Mouse (Mus musculus): ENCODE results near the gene Ccl17. TPM values are rescaled to one million over a fixed set of nuclear protein-coding genes. Genes with fewer than 3 reads are reported as not detected.

Gene Ccl17
- polyA plus RNA-seq, 1 experiment from 2014 or later, result not detected

- ATAC-seq (replicated peaks; ENCODE audit: low FRiP score), result no peak
- H3K9ac ChIP-seq (ENCODE audit: low read length), result no peak overlapping the region
- no peak overlapping the region for H3K4me3 ChIP-seq (ENCODE audit: low read depth, low read length)
- WGBS, result 81% methylated on average over 10 of the region's 10 CpGs
- DNase-seq (ENCODE audit: low spot score), result no peak
- H3K27ac ChIP-seq (ENCODE audit: low read depth, low read length), result no peak overlapping the region
- H3K4me2 ChIP-seq (ENCODE audit: low read depth, low read length, severe bottlenecking), result no peak overlapping the region
- H3K9me3 ChIP-seq (ENCODE audit: control insufficient read depth, low read length), result no peaks in the 10 kb centered on the region
- peaks cover 10% of the 10 kb centered on the region for H3K4me1 ChIP-seq (replicated peaks; ENCODE audit: control insufficient read depth, insufficient read depth, low read length)
- no peaks in the 10 kb centered on the region; the same call in 1 of the 2 replicates for H3K27me3 ChIP-seq (ENCODE audit: control insufficient read depth, insufficient read depth, low read length)
- no peaks in the 10 kb centered on the region for H3K36me3 ChIP-seq (ENCODE audit: control insufficient read depth, insufficient read depth, low read length)
These were observed 32.2 kb upstream of the Ccl17 start for GRCm38 (mm10) chr8:94778036-94778435.

- 70% methylated on average over 5 of the region's 5 CpGs for WGBS
- Histone ChIP-seq H3K4me2 (ENCODE audit: low read depth, low read length, severe bottlenecking) (no peak overlapping the region), H3K4me3 (ENCODE audit: low read depth, low read length) (no peak overlapping the region), H3K9ac (ENCODE audit: low read length) (no peak overlapping the region), H3K9me3 (ENCODE audit: control insufficient read depth, low read length) (no peaks in the 10 kb centered on the region), H3K4me1 (replicated peaks; ENCODE audit: control insufficient read depth, insufficient read depth, low read length) (peaks cover 8% of the 10 kb centered on the region), H3K27ac (ENCODE audit: low read depth, low read length) (no peak overlapping the region), H3K27me3 (ENCODE audit: control insufficient read depth, insufficient read depth, low read length) (no peaks in the 10 kb centered on the region), H3K36me3 (ENCODE audit: control insufficient read depth, insufficient read depth, low read length) (no peaks in the 10 kb centered on the region)
- ATAC-seq (replicated peaks; ENCODE audit: low FRiP score) (no peak), DNase-seq (ENCODE audit: low spot score) (no peak)
These were observed 31.8 kb upstream of the Ccl17 start for GRCm38 (mm10) chr8:94778473-94778872.

- WGBS, result 80% methylated on average over 10 of the region's 10 CpGs
- Histone ChIP-seq H3K27ac (ENCODE audit: low read depth, low read length) (no peak overlapping the region), H3K4me3 (ENCODE audit: low read depth, low read length) (no peak overlapping the region), H3K27me3 (ENCODE audit: control insufficient read depth, insufficient read depth, low read length) (no peaks in the 10 kb centered on the region), H3K36me3 (ENCODE audit: control insufficient read depth, insufficient read depth, low read length) (no peaks in the 10 kb centered on the region), H3K9ac (ENCODE audit: low read length) (no peak overlapping the region), H3K4me2 (ENCODE audit: low read depth, low read length, severe bottlenecking) (no peak overlapping the region), H3K4me1 (replicated peaks; ENCODE audit: control insufficient read depth, insufficient read depth, low read length) (peaks cover 2% of the 10 kb centered on the region), H3K9me3 (ENCODE audit: control insufficient read depth, low read length) (no peaks in the 10 kb centered on the region)
- DNase-seq (ENCODE audit: low spot score) (no peak), ATAC-seq (replicated peaks; ENCODE audit: low FRiP score) (no peak)
These were observed 31.2 kb upstream of the Ccl17 start for GRCm38 (mm10) chr8:94778895-94779533.

- Histone ChIP-seq H3K27me3 (ENCODE audit: control insufficient read depth, insufficient read depth, low read length) (no peaks in the 10 kb centered on the region), H3K9ac (ENCODE audit: low read length) (no peak overlapping the region), H3K4me3 (ENCODE audit: low read depth, low read length) (no peak overlapping the region), H3K36me3 (ENCODE audit: control insufficient read depth, insufficient read depth, low read length) (no peaks in the 10 kb centered on the region), H3K4me2 (ENCODE audit: low read depth, low read length, severe bottlenecking) (no peak overlapping the region), H3K27ac (ENCODE audit: low read depth, low read length) (no peak overlapping the region), H3K9me3 (ENCODE audit: control insufficient read depth, low read length) (no peaks in the 10 kb centered on the region), H3K4me1 (replicated peaks; ENCODE audit: control insufficient read depth, insufficient read depth, low read length) (0 out of 2 replicates have a peak, but pooled peaks cover 2% of the 10 kb centered on the region)
- WGBS, result 94% methylated on average over 16 of the region's 16 CpGs
- DNase-seq (ENCODE audit: low spot score) (no peak), ATAC-seq (replicated peaks; ENCODE audit: low FRiP score) (no peak)
These were observed 30.5 kb upstream of the Ccl17 start for GRCm38 (mm10) chr8:94779534-94780294.

- H3K27me3 ChIP-seq (ENCODE audit: control insufficient read depth, insufficient read depth, low read length), result no peaks in the 10 kb centered on the region
- no peak overlapping the region for H3K9ac ChIP-seq (ENCODE audit: low read length)
- no peak overlapping the region for H3K4me3 ChIP-seq (ENCODE audit: low read depth, low read length)
- 81% methylated on average over 21 of the region's 21 CpGs for WGBS
- no peaks in the 10 kb centered on the region for H3K36me3 ChIP-seq (ENCODE audit: control insufficient read depth, insufficient read depth, low read length)
- H3K9me3 ChIP-seq (ENCODE audit: control insufficient read depth, low read length), result no peaks in the 10 kb centered on the region
- DNase-seq (ENCODE audit: low spot score) (no peak), ATAC-seq (replicated peaks; ENCODE audit: low FRiP score) (no peak)
- 0 out of 2 replicates have a peak, but pooled peaks cover 2% of the 10 kb centered on the region for H3K4me1 ChIP-seq (replicated peaks; ENCODE audit: control insufficient read depth, insufficient read depth, low read length)
- H3K27ac ChIP-seq (ENCODE audit: low read depth, low read length), result no peak overlapping the region
- H3K4me2 ChIP-seq (ENCODE audit: low read depth, low read length, severe bottlenecking), result no peak overlapping the region
These were observed 29.6 kb upstream of the Ccl17 start for GRCm38 (mm10) chr8:94780491-94781154.

- WGBS, result 53% methylated on average over 7 of the region's 7 CpGs
- Histone ChIP-seq H3K4me2 (ENCODE audit: low read depth, low read length, severe bottlenecking) (no peak overlapping the region), H3K4me1 (replicated peaks; ENCODE audit: control insufficient read depth, insufficient read depth, low read length) (0 out of 2 replicates have a peak, but pooled peaks cover 2% of the 10 kb centered on the region), H3K4me3 (ENCODE audit: low read depth, low read length) (no peak overlapping the region), H3K27me3 (ENCODE audit: control insufficient read depth, insufficient read depth, low read length) (no peaks in the 10 kb centered on the region), H3K27ac (ENCODE audit: low read depth, low read length) (no peak overlapping the region), H3K9me3 (ENCODE audit: control insufficient read depth, low read length) (no peaks in the 10 kb centered on the region), H3K36me3 (ENCODE audit: control insufficient read depth, insufficient read depth, low read length) (no peaks in the 10 kb centered on the region), H3K9ac (ENCODE audit: low read length) (no peak overlapping the region)
- no peak for DNase-seq (ENCODE audit: low spot score)
- ATAC-seq (replicated peaks; ENCODE audit: low FRiP score), result no peak
These were observed 29.0 kb upstream of the Ccl17 start for GRCm38 (mm10) chr8:94781155-94781837.

- Histone ChIP-seq H3K9ac (ENCODE audit: low read length) (no peak overlapping the region), H3K4me2 (ENCODE audit: low read depth, low read length, severe bottlenecking) (no peak overlapping the region), H3K4me3 (ENCODE audit: low read depth, low read length) (no peak overlapping the region), H3K36me3 (ENCODE audit: control insufficient read depth, insufficient read depth, low read length) (no peaks in the 10 kb centered on the region), H3K27me3 (ENCODE audit: control insufficient read depth, insufficient read depth, low read length) (no peaks in the 10 kb centered on the region), H3K9me3 (ENCODE audit: control insufficient read depth, low read length) (no peaks in the 10 kb centered on the region), H3K27ac (ENCODE audit: low read depth, low read length) (no peak overlapping the region), H3K4me1 (replicated peaks; ENCODE audit: control insufficient read depth, insufficient read depth, low read length) (0 out of 2 replicates have a peak, but pooled peaks cover 2% of the 10 kb centered on the region)
- 7% methylated on average over 11 of the region's 11 CpGs for WGBS
- ATAC-seq (replicated peaks; ENCODE audit: low FRiP score) (peak; percentile 42; the same call in 1 of the 2 replicates), DNase-seq (ENCODE audit: low spot score) (no peak)
These were observed 28.4 kb upstream of the Ccl17 start for GRCm38 (mm10) chr8:94781838-94782235.

GRCm38 (mm10) chr8:94783890-94784289 lies 26.4 kb upstream of the Ccl17 start:
- WGBS, result 79% methylated on average over 4 of the region's 4 CpGs
- Histone ChIP-seq H3K4me1 (replicated peaks; ENCODE audit: control insufficient read depth, insufficient read depth, low read length) (0 out of 2 replicates have a peak, but pooled peaks cover 2% of the 10 kb centered on the region), H3K27me3 (ENCODE audit: control insufficient read depth, insufficient read depth, low read length) (no peaks in the 10 kb centered on the region), H3K36me3 (ENCODE audit: control insufficient read depth, insufficient read depth, low read length) (no peaks in the 10 kb centered on the region), H3K27ac (ENCODE audit: low read depth, low read length) (no peak overlapping the region), H3K4me2 (ENCODE audit: low read depth, low read length, severe bottlenecking) (no peak overlapping the region), H3K9ac (ENCODE audit: low read length) (no peak overlapping the region), H3K4me3 (ENCODE audit: low read depth, low read length) (no peak overlapping the region), H3K9me3 (ENCODE audit: control insufficient read depth, low read length) (no peaks in the 10 kb centered on the region)
- no peak for ATAC-seq (replicated peaks; ENCODE audit: low FRiP score)
- no peak for DNase-seq (ENCODE audit: low spot score)
